Mouse (Mus musculus) embryonic fibroblast, embryonic 13.5 days (primary cell): ENCODE results near the gene Mdk. TPM values are rescaled to one million over a fixed set of nuclear protein-coding genes. Genes with fewer than 3 reads are reported as not detected.
A peak's percentile ranks its signal among the peaks of the same experiment; 100 is the strongest.

ENCODE experiments used
- H3K27ac ChIP-seq: 2 replicates; pipeline ENCODE4 v1.5.1; 2012; ENCODE audit warnings: low read length, control low read depth, inconsistent platforms; ENCODE audit not compliant: insufficient read depth
- H3K4me1 ChIP-seq: 2 replicates; pipeline ENCODE4 v1.6.1; 2011; ENCODE audit warnings: low read length; ENCODE audit not compliant: control insufficient read depth, insufficient read depth
- H3K4me3 ChIP-seq: 2 replicates; pipeline ENCODE4 v1.5.1; 2011; ENCODE audit warnings: mild to moderate bottlenecking, control low read depth, low read length; ENCODE audit not compliant: insufficient read depth
- CTCF ChIP-seq: IDR thresholded peaks from 2 replicates; pipeline ENCODE4 v1.5.1; 2011; ENCODE audit warnings: mild to moderate bottlenecking, control low read depth, low read length, moderate library complexity, borderline replicate concordance; ENCODE audit not compliant: insufficient read depth
- POLR2A ChIP-seq: IDR thresholded peaks from 2 replicates; pipeline ENCODE4 v1.6.1; 2011; ENCODE audit warnings: low read depth, mild to moderate bottlenecking, control low read depth, low read length, moderate library complexity
- polyA plus RNA-seq: library from polyadenylated mRNA; stranded (reverse); fragments of >200 nt; gene quantifications from 2 replicates; pipeline ENCODE4 v1.2.4, GENCODE M21; 2011; ENCODE audit warnings: low read depth; ENCODE audit not compliant: missing spikeins, insufficient read length

Gene Mdk
- polyA plus RNA-seq, 1 experiment, result 148 TPM

DNA sequence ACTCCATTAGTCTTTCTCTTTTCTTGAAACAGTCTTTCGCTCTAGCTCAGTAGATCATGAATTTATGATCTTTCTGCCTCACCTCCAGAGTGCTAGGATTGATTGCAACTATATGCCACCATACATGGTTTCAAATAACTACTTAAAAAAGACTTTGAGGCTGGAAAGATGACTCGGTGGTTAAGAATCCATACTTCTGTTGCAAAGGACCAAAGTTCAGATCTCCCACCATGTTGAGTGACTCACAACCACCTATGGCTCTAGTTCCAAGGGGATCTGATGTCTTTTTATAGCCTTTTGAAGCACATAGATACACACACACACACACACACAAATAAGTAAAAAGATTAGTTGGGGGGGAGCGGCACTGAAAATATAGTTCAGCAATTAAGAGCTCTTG, 36.7 kb downstream of the Mdk start:
- Histone ChIP-seq H3K27ac (peak overlapping the region; percentile 41; the same call in 1 of the 2 replicates), H3K4me1 (peaks cover 6% of the 10 kb centered on the region; the same call in 1 of the 2 replicates), H3K4me3 (no peak overlapping the region)
- TF ChIP-seq POLR2A (no peak), CTCF (no peak)

DNA sequence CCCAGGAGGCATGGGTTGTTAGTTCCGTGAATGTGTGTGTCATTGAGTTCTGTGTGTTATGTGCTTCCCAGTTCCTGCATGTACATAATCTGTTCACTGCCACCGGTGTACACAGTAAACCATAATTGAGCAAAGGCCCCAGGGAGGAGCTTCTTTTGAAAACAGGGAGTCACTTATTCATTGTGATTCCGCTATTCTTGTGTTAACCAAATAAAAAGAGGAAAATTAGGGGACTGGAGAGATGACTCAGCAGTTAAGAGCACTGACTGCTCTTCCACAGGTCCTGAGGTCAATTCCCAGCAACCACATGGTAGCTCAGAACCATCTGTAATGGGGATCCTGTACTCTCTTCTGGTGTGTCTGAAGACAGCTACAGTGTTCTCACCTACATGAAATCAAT, 37.4 kb downstream of the Mdk start:
- TF ChIP-seq CTCF, result no peak
- H3K4me3 ChIP-seq, result no peak overlapping the region
- peaks cover 6% of the 10 kb centered on the region; the same call in 1 of the 2 replicates for H3K4me1 ChIP-seq
- peak overlapping the region; percentile 47 for H3K27ac ChIP-seq

DNA sequence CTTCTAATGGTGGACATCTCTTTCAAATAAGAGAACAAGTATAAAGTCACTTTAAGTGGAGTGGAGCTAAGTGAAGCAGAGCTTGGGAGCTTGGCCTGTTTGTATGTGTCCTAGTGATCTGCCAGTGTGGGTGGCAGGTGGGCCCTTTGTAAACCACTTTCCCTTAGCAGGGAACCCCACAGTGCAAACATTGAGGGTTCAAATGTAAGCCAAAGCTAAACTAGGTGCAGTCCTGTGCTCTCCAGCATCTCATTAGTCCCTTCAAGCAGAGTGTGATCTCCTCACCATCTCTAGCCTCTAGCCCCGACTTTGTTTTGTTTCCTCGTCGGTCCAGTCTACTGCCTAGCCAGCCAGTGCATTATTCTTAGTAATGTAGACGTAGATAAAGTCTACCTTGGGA, 47.5 kb downstream of the Mdk start:
- TF ChIP-seq POLR2A, result no peak
- no peak for TF ChIP-seq CTCF
- no peak overlapping the region for H3K27ac ChIP-seq
- no peak overlapping the region for H3K4me3 ChIP-seq
- H3K4me1 ChIP-seq, result no peaks in the 10 kb centered on the region

DNA sequence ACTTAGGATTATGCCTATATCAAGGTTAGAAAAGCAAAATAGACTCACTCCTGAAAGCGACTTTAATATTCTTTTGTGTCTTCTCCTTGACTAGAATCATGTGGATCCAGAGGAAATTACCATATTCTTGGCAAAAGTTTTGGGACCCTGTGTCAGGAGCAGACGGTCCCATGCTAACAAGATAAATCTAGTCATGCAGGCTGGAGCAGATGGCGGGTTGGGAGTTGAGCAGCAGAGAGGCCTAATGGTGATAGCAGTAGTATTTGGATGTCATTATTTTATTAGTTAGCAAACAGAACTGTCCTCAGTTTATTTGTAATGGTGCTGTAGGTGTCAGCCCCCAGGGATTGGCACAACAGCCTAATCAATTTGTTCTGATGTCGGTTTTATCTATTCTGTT, 48.1 kb downstream of the Mdk start:
- TF ChIP-seq CTCF (no peak), POLR2A (no peak)
- H3K4me3 ChIP-seq, result no peak overlapping the region
- no peak overlapping the region for H3K27ac ChIP-seq
- no peaks in the 10 kb centered on the region for H3K4me1 ChIP-seq

Other genes starting within 250 kb of the Mdk start
- 19.8 and 20.6 TPM in 2 replicates for gene Atg13, start 221.7 kb downstream of the Mdk start, polyA plus RNA-seq
- gene Harbi1, start 221.4 kb downstream of the Mdk start, polyA plus RNA-seq, result 6.0 and 8.3 TPM in 2 replicates
- 23.8 and 26.2 TPM in 2 replicates for gene Ambra1, start 202.2 kb downstream of the Mdk start, polyA plus RNA-seq
- gene Chrm4, start 5.0 kb downstream of the Mdk start, polyA plus RNA-seq, result not detected in 2 replicates
- gene Gm9821, start 13.4 kb upstream of the Mdk start, polyA plus RNA-seq, result not detected in 2 replicates
- gene Dgkz, start 43.6 kb upstream of the Mdk start, polyA plus RNA-seq, result 29.3 and 40.4 TPM in 2 replicates
- 101 and 119 TPM in 2 replicates for gene Creb3l1, start 92.2 kb upstream of the Mdk start, polyA plus RNA-seq
- 76.2 and 89.7 TPM in 2 replicates for gene Phf21a, start 160.8 kb upstream of the Mdk start, polyA plus RNA-seq